Mouse (Mus musculus) heart, postnatal 0 days (tissue): ENCODE data around the gene Brd2. TPM values are rescaled to one million over a fixed set of nuclear protein-coding genes. Genes with fewer than 3 reads are reported as not detected.
A peak's percentile ranks its signal among the peaks of the same experiment; 100 is the strongest.

Source experiments
- ATAC-seq: fragments of 200-750 bp; cut with Nextera tagmentation; 2 replicates; pipeline ENCODE4 v1.8.0; 2017; ENCODE audit warnings: low read depth, moderate number of reproducible peaks, moderate library complexity; ENCODE audit not compliant: insufficient read depth
- DNase-seq: peaks from one replicate; pipeline ENCODE4 v3.0.0-alpha.2; 2016; ENCODE audit warnings: low spot score
- H3K27ac ChIP-seq: fragments of 300-500 bp; sonication (generic); 2 replicates; pipeline ENCODE4 v1.5.1; 2014; ENCODE audit warnings: low read depth, mild to moderate bottlenecking
- H3K27me3 ChIP-seq: fragments of 300-500 bp; sonication (generic); 2 replicates; pipeline ENCODE4 v1.6.1; 2014; ENCODE audit warnings: low read length, mixed read lengths; ENCODE audit not compliant: control insufficient read depth, insufficient read depth
- H3K36me3 ChIP-seq: fragments of 300-500 bp; sonication (generic); replicated peaks from 2 replicates; pipeline ENCODE4 v1.6.1; 2014; ENCODE audit warnings: low read length, mixed read lengths; ENCODE audit not compliant: control insufficient read depth, insufficient read depth
- H3K4me1 ChIP-seq: fragments of 300-500 bp; sonication (generic); 2 replicates; pipeline ENCODE4 v1.6.1; 2014; ENCODE audit warnings: antibody characterized with exemption; ENCODE audit not compliant: control insufficient read depth, insufficient read depth
- H3K4me2 ChIP-seq: fragments of 300-500 bp; sonication (generic); 2 replicates; pipeline ENCODE4 v1.6.1; 2014; ENCODE audit warnings: low read depth, mild to moderate bottlenecking, low read length, moderate library complexity
- H3K4me3 ChIP-seq: fragments of 300-500 bp; sonication (generic); 2 replicates; pipeline ENCODE4 v1.5.1; 2014; ENCODE audit warnings: low read depth, low read length
- H3K9ac ChIP-seq: fragments of 300-500 bp; sonication (generic); replicated peaks from 2 replicates; pipeline ENCODE4 v1.6.1; 2014; ENCODE audit warnings: low read depth, low read length, mixed read lengths
- H3K9me3 ChIP-seq: fragments of 300-500 bp; sonication (generic); replicated peaks from 2 replicates; pipeline ENCODE4 v1.6.1; 2016; ENCODE audit warnings: low read length; ENCODE audit not compliant: control insufficient read depth
- CTCF ChIP-seq: IDR thresholded peaks from 2 replicates; pipeline ENCODE4 v1.5.1; 2016; ENCODE audit warnings: antibody characterized with exemption, control low read depth, low read depth
- EP300 ChIP-seq: IDR thresholded peaks from 2 replicates; pipeline ENCODE4 v1.6.1; 2016; ENCODE audit warnings: antibody characterized with exemption, low read depth
- WGBS: fragments of 180-500 bp; shearing (Covaris S2); extraction: QIAGEN DNeasy Blood & Tissue Kit; methylation state at CpG from one replicate; pipeline ENCODE4 v1.1.7; 2014; 5-methylcytosine and 5-hydroxymethylcytosine counted together
- polyA plus RNA-seq: library from polyadenylated mRNA; unstranded; fragments of >200 nt; fragmentation: Nextera tagmentation; extraction: Ambion mirVana; gene quantifications from 2 replicates; pipeline ENCODE4 v1.2.1, GENCODE M21; 2015
- total RNA-seq: library from RNA; depleted of rRNA; stranded (reverse); fragments of >200 nt; gene quantifications from 2 replicates; pipeline ENCODE4 v1.2.3, GENCODE M21; 2014; ENCODE audit warnings: low replicate concordance

Gene Brd2
- total and polyA plus RNA-seq, 2 experiments from 2014 or later, result 38.4 to 87.5 TPM

DNA sequence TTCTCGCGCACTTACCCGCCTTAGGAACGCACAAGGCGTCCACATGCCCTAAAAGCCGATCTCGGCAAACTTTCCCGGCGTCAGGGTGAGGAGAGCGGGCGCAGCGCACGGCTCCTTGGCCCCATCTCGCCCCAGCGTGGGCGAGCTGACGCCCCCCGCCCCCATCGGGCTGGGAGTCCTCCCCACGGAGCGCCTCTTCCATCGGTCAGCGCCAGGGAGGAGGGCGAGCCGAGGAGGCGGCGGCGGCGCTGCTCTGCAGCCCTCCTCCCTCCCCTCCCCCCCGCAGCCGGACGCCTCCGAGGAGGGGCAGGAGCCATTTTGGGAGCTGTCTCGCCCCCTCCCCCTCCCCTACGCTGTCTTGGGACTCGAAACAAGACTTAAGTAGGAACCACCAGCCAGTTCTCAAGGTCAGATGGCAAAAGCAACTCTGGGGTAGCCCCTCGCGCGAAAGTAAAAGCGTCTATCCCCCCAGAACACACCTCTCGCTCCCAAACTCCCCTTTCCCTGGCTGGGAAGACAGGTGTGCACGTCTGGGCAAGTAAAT is 2.2 kb downstream of the Brd2 start:
- WGBS, result 1% methylated on average over 36 of the region's 42 CpGs
- H3K4me1 ChIP-seq, result peaks cover 15% of the 10 kb centered on the region
- H3K36me3 ChIP-seq, result peaks cover 30% of the 10 kb centered on the region
- peak overlapping the region; percentile 100 for H3K27ac ChIP-seq
- H3K9ac ChIP-seq, result peak overlapping the region; percentile 97
- no peaks in the 10 kb centered on the region for H3K9me3 ChIP-seq
- TF ChIP-seq CTCF (no peak), EP300 (peak; percentile 69; the same call in 1 of the 2 replicates)
- H3K4me2 ChIP-seq, result peak overlapping the region; percentile 90
- ATAC-seq, result peak; percentile 22
- no peaks in the 10 kb centered on the region for H3K27me3 ChIP-seq
- peak overlapping the region; percentile 95 for H3K4me3 ChIP-seq
- DNase-seq, result peak; percentile 85

DNA sequence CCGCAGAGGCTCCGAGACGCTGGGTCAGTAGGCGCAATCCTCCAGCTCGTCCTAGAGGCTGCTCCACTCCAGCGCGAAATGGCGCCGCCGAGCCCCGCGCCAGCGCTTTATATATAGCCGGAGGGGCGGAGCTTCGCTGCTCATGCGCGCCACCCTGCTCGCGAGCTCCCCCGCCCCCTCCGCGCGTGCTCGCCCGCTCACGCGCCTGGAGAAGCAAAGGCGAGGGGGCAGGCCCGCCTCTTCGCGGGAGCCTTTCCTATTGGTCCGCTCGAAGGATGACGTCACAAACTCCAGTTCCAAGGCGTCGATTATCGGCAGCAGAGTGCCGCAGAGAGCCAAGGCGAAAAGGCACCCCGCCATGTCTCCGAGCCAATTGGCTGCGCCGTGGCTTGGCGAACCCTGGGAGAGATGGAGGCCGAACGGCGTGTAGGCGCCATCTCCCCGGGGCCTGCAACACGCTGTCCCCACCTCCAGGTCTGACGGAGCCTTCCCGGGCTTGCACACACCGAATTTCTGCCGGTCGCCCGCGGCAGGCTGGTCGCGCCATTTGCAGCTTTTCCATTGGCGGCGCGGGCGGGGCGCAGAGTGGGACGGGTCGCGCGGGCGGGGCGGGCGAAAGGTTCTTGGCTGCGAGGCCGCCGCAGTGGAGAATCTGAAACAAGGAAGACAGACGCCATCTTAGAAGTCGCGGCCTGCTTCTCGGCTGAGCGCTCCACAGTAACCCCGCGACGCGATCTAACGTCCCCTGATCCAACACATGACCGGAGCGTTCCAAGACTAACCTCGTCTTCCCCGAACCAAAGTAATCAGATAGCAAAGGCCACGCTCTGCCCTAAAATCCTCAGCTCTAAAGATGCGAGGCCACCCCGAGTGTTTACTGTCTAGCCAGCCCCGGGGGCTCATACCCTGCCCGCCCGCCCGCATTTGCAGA is 2.9 kb downstream of the Brd2 start, which contains the start of gene H2-DMa:
Gene H2-DMa (plus strand): TSS at position 293 of the 931 bp plus-strand sequence.
- Histone ChIP-seq H3K9me3 (no peaks in the 10 kb centered on the region), H3K36me3 (peaks cover 37% of the 10 kb centered on the region), H3K27ac (peak within 1 kb of the TSS; percentile 100), H3K4me3 (peak within 1 kb of the TSS; percentile 95), H3K9ac (peak within 1 kb of the TSS; percentile 97), H3K4me1 (peaks cover 9% of the 10 kb centered on the region; the same call in 1 of the 2 replicates), H3K27me3 (no peaks in the 10 kb centered on the region), H3K4me2 (peak within 1 kb of the TSS; percentile 90)
- DNase-seq (peak; percentile 98), ATAC-seq (peak; percentile 71)
- peak; percentile 86 for TF ChIP-seq EP300
- TF ChIP-seq CTCF, result no peak
- WGBS, result under 1% methylated on average over 96 of the region's 96 CpGs

DNA sequence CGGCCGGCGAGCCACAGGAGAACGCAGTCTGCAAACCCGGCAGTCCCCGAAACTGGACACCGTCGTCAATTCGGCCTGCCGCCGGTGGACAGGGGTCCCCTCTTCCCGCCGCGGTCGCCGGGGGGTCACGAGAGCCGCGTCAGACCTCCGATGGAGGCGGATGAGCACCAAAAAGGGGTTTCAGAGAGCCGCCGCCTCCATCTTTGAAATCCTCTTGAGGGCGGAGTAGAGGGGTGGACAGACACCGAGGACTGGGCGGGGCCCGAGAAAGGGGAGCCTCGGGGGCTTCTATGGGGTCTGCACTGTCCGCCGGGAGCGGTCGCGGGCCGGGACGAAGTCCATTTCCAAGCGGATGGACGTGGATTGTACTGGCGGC is 3.6 kb downstream of the Brd2 start:
- DNase-seq, result no peak
- H3K4me3 ChIP-seq, result peak overlapping the region; percentile 95
- H3K4me2 ChIP-seq, result peak overlapping the region; percentile 82
- WGBS, result 2% methylated on average over 38 of the region's 38 CpGs
- TF ChIP-seq EP300 (no peak), CTCF (no peak)
- H3K9me3 ChIP-seq, result no peaks in the 10 kb centered on the region
- no peaks in the 10 kb centered on the region for H3K27me3 ChIP-seq
- H3K9ac ChIP-seq, result peak overlapping the region; percentile 86
- H3K36me3 ChIP-seq, result peaks cover 44% of the 10 kb centered on the region
- peak; percentile 18 for ATAC-seq
- H3K4me1 ChIP-seq, result peaks cover 9% of the 10 kb centered on the region; the same call in 1 of the 2 replicates
- H3K27ac ChIP-seq, result peak overlapping the region; percentile 77

DNA sequence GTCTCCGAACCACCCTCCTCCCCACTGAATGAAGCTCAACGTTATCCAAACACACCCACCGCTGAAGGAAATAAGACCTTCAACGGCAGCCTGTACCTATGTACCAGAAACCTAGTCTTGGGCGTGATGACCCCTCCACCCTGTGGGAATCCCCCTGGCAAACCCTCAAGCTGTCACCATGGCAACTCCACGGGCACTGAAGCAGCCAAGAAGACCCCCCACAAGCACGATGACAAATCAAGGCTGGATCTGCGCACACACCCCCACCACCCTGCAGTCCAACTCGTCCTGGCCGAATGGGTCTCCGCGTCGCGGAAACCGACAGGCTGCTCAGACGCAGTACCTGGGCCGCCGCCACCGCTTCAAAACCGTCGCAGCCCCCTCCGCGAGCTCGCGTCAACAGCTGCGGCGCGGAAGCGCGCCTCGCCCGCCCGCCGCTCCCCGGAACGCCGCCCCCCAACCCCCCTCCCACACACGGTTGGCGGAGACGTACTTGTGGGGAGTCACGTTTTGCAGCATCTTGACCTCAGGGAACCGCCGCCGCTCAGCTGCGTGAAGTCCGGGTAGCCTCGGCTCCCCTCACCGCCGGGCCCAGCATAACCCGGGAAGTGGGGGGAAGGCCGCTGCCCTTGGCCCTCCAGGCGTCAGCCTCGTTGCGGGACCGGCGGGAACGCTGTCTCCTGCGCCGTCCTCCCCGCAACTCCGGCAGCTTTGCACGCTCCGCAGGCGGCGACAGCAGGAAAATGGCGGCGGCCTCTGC is 4.1 kb downstream of the Brd2 start:
- peaks cover 9% of the 10 kb centered on the region; the same call in 1 of the 2 replicates for H3K4me1 ChIP-seq
- peak overlapping the region; percentile 77 for H3K27ac ChIP-seq
- H3K27me3 ChIP-seq, result no peaks in the 10 kb centered on the region
- TF ChIP-seq CTCF (no peak), EP300 (no peak)
- 1% methylated on average over 66 of the region's 67 CpGs for WGBS
- H3K4me2 ChIP-seq, result peak overlapping the region; percentile 82
- H3K4me3 ChIP-seq, result peak overlapping the region; percentile 95
- DNase-seq (no peak), ATAC-seq (no peak)
- peak overlapping the region; percentile 86 for H3K9ac ChIP-seq
- no peaks in the 10 kb centered on the region for H3K9me3 ChIP-seq
- peaks cover 49% of the 10 kb centered on the region for H3K36me3 ChIP-seq

DNA sequence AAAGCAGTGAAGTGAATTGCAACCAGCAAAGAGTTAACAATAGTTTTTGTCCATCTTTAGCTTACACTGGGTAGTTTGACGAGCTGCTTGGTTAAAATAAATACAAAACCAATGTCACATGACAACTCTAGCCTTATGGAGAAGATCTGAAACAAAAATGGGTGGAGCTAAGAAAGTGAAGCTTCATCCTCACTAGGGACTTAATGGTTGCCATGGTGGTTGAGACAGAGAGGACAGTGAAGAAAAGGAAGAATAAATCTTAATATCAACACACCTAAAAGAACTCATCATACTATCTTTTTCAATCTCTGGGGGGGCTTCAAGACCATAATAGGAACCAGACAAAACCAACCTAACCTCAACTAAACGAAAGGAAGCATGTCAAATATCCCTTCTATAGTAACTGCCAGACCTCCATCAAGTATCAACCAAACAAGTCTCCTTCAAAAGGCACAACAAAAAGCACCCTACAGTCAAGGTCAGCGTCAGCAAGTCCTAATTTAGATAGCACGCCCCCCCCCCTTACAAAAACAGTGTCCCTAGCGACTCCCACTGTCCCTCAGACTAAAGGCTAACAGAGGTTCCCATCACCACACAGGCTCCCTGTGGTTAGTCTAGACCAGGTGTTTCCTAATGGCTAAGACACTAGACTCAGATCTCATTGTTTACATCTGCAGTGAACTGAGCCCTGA is 4.9 kb downstream of the Brd2 start:
- Histone ChIP-seq H3K27me3 (no peaks in the 10 kb centered on the region), H3K4me2 (peak overlapping the region; percentile 82), H3K9me3 (no peaks in the 10 kb centered on the region), H3K36me3 (peaks cover 57% of the 10 kb centered on the region), H3K4me3 (peak overlapping the region; percentile 95), H3K4me1 (peaks cover 9% of the 10 kb centered on the region; the same call in 1 of the 2 replicates), H3K9ac (peak overlapping the region; percentile 86), H3K27ac (0 out of 2 replicates have a peak overlapping the region, but pooled peaks have one; percentile 77)
- DNase-seq (peak; percentile 51), ATAC-seq (no peak)
- WGBS, result under 1% methylated on average over 5 of the region's 5 CpGs
- TF ChIP-seq CTCF, result no peak
- TF ChIP-seq EP300, result no peak
